Mouse (Mus musculus) urinary bladder, postnatal 14 days (tissue): ENCODE results near the gene Nat8l.
"Not testable (repeated sequence)": the region's sequence is repeated elsewhere in the genome, so short reads cannot be mapped to it uniquely, and the experiment has no call there.

Experiments
- DNase-seq: peaks from one replicate; pipeline ENCODE4 v3.0.0; 2021; ENCODE audit warnings: low spot score

Nat8l gene

GRCm38 (mm10) chr5:33995843-33996693 lies at the start of gene Nat8l:
Gene Nat8l, plus strand, starts transcription at chr5:33995984.
- DNase-seq, result no peak

DNA sequence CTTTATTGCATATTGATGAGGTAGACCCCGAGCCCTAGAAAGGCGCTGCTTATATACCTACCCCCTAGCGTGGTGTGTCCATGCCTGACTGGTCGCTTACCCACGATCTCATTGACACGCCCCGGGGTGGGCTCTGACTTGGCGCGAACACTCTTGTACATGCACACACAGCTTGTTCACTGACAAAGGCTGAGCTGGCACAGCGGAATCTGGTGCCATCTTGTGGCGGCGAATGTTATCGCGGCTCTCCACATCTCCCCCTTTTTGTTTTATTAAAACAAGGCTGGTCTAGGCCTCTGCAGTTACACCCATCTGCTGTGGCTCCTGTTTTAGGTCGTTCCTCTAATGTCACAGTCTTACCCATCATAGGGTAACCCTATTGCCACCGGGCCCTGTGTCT lies 48.7 kb upstream of the Nat8l start:
- not testable (repeated sequence) for DNase-seq

GRCm38 (mm10) chr5:33948314-33948713 lies 47.5 kb upstream of the Nat8l start:
- DNase-seq, result no peak

GRCm38 (mm10) chr5:33953471-33954185 lies 42.2 kb upstream of the Nat8l start:
- DNase-seq, result no peak

- DNase-seq, result peak; percentile 68
Measured at GRCm38 (mm10) chr5:33954354-33954753, 41.4 kb upstream of the Nat8l start.

DNA sequence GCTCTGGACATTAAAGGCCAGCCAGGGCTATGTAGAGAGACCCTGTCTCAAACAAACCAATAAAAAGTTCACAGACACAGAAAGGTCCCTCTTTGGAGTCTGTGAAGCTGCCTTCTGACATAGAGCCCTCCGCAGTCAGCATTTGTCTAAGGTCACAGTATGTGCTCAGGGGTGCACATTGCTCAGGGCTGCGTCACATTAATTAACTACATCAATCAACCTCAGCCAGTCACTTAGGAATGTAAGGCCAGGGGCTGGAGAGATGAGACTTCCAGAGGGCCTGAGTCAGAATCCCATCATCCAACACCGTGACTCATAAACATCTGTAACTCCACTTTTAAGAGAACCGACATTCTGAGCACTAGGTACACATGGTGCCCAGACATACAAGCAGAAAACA lies 39.9 kb upstream of the Nat8l start:
- no peak for DNase-seq

GRCm38 (mm10) chr5:33959382-33959781 lies 36.4 kb upstream of the Nat8l start:
- no peak for DNase-seq

GRCm38 (mm10) chr5:33974736-33975135 lies 21.0 kb upstream of the Nat8l start:
- DNase-seq, result no peak

DNA sequence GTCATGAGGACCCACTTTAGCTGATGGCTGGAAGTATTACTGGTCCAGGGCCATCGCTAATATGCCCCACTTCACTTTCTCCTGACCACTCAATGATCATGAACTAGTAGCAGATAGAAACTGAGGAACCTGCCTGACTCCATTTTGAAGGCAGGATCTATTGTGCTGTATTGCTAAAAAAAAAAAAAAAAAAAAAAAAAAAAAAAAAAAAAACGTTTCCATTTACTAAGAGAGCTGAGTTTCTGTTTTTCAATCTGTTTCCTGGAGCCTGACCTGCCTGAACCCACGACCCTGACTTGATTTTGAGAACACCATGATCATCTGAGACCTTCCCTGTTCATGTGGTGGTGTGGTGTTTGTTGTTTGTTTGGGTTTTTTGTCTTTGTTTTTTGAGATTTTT lies 19.5 kb upstream of the Nat8l start:
- DNase-seq, result no peak

DNA sequence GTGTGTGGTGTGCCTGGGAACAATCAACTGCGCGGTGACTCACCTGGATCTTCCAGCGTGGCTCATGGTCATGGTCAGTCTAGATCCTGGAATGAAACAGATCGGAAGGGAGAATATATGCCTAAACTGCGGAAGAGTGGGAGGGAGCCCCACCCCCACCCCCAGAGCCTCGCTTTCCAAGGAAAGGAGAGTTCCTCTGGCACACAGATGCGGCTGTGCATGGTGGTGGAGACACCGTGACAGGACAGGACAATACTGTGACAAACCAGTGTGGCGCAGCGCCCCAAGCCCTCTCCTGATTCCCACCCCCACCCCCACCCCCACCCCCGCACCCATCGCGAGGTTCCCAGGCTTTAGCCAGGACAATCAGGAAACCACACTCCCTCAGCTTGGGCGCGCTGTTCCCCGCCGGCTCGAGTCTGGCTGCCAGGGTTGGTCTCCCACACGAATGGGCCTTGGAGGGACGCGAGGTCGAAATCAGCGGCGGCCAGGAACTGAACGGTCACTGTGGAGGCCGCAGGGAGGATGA lies 13.0 kb upstream of the Nat8l start:
- DNase-seq, result no peak

DNA sequence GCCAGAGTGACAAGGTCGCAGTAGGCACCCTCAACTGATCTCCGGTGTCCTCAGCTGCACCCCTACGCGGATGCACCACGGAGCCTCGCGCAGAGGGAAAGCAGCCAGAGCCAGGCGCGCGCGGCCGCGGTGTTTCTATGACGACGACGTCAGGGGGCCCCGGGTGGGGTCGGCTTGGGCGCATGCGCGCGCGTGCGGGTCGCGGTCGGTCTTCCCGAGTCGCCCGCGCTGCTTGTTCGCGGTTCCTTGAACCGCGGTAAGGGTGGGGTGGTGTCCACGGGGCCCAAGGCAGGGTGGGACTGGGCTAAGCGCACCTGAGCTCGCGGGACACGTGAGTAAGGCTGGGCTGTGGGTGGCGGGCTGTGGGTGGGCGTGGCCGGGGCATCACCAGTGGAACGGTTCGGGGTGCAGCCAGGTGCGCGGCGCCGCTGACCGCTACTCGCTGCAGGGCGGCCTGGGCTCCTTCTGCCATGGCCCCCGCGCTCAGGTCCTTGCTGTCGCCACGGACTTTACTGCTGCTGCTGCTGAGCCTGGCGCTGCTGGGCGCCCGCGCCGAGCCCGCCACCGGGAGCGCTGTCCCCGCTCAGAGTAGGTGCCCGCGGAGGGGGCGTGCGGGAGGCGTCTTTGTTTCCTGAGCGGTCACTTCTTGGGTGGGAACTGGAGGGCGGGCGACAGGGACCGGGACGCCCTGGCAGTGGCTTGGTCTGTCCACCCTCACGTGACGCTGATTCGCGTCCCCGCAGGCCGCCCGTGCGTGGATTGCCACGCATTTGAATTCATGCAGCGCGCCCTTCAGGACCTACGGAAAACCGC lies 12.3 kb upstream of the Nat8l start, which contains the start of gene Gm1673:
Gene Gm1673 (plus strand): TSS at position 125 of the 813 bp plus-strand sequence.
- peak; percentile 79 for DNase-seq

DNA sequence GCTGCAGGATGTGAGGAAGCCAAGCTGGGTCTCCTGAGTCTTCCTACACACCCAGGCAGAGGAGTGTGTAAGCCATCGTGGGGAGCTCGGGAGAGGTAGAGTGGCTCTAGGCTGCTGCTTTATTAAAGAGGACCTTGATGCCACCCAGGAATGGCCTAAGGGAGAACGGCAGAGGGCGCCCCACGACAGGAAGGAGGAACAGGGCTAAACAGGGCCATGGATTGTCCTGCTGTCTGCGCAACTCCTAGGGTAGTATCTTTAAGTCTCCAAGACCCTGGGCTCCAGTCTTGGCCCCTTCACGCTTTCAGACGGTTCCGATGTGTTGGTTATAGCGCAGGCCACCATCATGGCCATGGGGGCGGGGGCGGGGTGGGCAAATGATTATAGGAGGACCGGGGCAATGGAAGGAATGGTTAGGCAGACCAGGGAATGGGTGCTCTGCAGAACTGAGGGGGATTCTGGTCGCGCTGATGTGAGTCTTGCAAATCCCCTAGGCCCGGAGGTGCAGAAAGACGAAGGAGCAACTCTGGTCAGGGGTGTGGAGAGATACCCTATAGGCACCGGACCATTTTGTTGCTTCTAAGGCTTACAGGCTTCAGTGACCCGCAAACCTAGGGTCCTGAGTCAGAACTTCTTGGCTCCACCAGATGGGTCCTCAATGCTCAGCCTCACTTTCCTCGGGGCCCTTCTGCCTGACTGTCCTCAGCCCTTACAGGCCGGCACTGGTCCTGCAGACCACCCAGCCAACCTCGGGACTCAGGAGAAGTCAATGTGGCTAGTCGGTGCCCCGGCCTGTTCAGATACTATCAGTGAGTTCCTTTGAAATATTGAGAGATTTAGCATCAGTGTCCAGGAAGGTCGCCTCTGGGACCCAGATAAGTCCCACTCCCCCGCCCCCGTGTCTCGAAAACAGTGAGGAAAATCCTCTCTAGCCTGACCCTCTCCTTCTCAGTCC lies 836 bp upstream of the Nat8l start:
- DNase-seq, result peak; percentile 47

GRCm38 (mm10) chr5:33996694-33997045 lies 886 bp downstream of the Nat8l start:
- no peak for DNase-seq

- DNase-seq, result peak; percentile 47
Measured at GRCm38 (mm10) chr5:33997051-33997741, 1.4 kb downstream of the Nat8l start.

GRCm38 (mm10) chr5:33997829-33998504 lies 2.2 kb downstream of the Nat8l start:
- DNase-seq, result no peak

- DNase-seq, result no peak
Measured at GRCm38 (mm10) chr5:33998505-33998877, 2.7 kb downstream of the Nat8l start.

DNA sequence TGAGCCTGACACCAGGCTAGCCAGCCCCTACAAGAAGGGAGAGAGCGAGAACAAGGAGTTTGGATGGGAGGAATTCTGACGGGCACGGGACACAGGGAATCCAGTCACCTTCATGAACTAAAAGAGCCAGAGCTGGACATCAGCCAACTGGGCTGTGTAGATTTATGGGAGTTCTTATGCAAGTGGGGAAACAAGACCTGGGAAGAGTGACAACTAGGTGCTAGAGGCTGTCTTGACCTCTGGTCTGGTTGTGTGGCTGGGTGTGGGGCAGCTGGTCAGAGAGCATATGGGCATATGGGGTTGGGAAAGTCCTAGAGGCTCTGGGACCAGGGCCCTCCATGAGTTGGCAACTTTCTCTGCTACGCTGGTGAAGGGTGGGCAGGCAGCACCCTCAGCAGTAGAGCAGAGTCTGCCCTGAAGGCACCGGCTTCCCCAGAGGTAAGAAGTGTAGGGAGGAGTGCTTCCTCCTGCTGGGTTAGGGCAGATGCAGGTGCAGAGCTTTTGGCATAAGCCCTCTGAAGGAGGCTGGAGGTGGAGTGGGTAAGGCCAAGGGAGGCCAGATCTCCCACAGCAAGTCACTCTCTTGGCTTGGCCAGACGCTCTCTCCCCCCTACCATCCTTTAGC lies 3.8 kb downstream of the Nat8l start:
- no peak for DNase-seq

DNA sequence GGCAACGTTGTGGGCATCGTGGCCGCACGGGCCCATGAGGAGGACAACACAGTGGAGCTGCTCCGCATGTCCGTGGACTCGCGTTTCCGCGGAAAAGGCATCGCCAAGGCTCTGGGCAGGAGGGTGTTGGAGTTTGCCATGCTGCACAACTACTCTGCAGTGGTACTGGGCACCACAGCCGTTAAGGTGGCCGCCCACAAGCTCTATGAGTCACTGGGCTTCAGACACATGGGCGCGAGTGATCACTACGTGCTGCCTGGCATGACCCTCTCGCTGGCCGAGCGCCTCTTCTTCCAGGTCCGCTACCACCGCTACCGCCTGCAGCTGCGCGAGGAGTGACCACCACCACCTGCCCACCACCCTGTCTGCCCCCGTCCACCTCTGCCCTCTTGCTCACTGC lies 5.0 kb downstream of the Nat8l start:
- DNase-seq, result no peak

- DNase-seq, result no peak
Measured at GRCm38 (mm10) chr5:34001401-34001800, 5.6 kb downstream of the Nat8l start.
